Mouse (Mus musculus) yolk sac, embryonic 10.5 days (tissue): ENCODE results near the gene Gm17324.
A peak's percentile ranks its signal among the peaks of the same experiment; 100 is the strongest.
"Not testable (repeated sequence)": the region's sequence is repeated elsewhere in the genome, so short reads cannot be mapped to it uniquely, and the experiment has no call there.

Source experiments
- DNase-seq: peaks from one replicate; pipeline ENCODE4 v3.0.0-alpha.2; 2017; ENCODE audit warnings: low spot score

Gm17324 gene

GRCm38 (mm10) chr9:78447973-78448873, at the start of gene Gm17324, which contains the start of gene Mto1:
Gene Gm17324, minus strand, starts transcription at chr9:78448786.
Gene Mto1, plus strand, starts transcription at chr9:78448208.
- peak; percentile 91 for DNase-seq

GRCm38 (mm10) chr9:78493171-78493570, 44.6 kb upstream of the Gm17324 start:
- DNase-seq = no peak

- DNase-seq = peak; percentile 65
Measured at GRCm38 (mm10) chr9:78492254-78492653, 43.7 kb upstream of the Gm17324 start.

GRCm38 (mm10) chr9:78491169-78491568, 42.6 kb upstream of the Gm17324 start:
- no peak for DNase-seq

GRCm38 (mm10) chr9:78488890-78489420, 40.4 kb upstream of the Gm17324 start, which contains the start of gene Eef1a1:
Gene Eef1a1, minus strand, starts transcription at chr9:78489151.
- DNase-seq = peak; percentile 76

- DNase-seq = not testable (repeated sequence)
Measured at GRCm38 (mm10) chr9:78488021-78488420, 39.4 kb upstream of the Gm17324 start.

GRCm38 (mm10) chr9:78484660-78485059, 36.1 kb upstream of the Gm17324 start:
- no peak for DNase-seq

- no peak for DNase-seq
Measured at GRCm38 (mm10) chr9:78482386-78482785, 33.8 kb upstream of the Gm17324 start.

- peak; percentile 99 for DNase-seq
Measured at GRCm38 (mm10) chr9:78481423-78482331, 33.1 kb upstream of the Gm17324 start.

- peak; percentile 80 for DNase-seq
Measured at GRCm38 (mm10) chr9:78480706-78481358, 32.2 kb upstream of the Gm17324 start.

- not testable (repeated sequence) for DNase-seq
Measured at GRCm38 (mm10) chr9:78480227-78480626, 31.6 kb upstream of the Gm17324 start.

GRCm38 (mm10) chr9:78479308-78479707, 30.7 kb upstream of the Gm17324 start:
- not testable (repeated sequence) for DNase-seq

GRCm38 (mm10) chr9:78478009-78478605, 29.5 kb upstream of the Gm17324 start:
- DNase-seq = peak; percentile 19

- peak; percentile 72 for DNase-seq
Measured at GRCm38 (mm10) chr9:78477021-78477551, 28.5 kb upstream of the Gm17324 start.

- DNase-seq = peak; percentile 74
Measured at GRCm38 (mm10) chr9:78476531-78477020, 28.0 kb upstream of the Gm17324 start.

GRCm38 (mm10) chr9:78475873-78476272, 27.3 kb upstream of the Gm17324 start:
- DNase-seq = peak; percentile 41

- no peak for DNase-seq
Measured at GRCm38 (mm10) chr9:78475383-78475780, 26.8 kb upstream of the Gm17324 start.

- no peak for DNase-seq
Measured at GRCm38 (mm10) chr9:78474771-78475382, 26.3 kb upstream of the Gm17324 start.

GRCm38 (mm10) chr9:78474270-78474669, 25.7 kb upstream of the Gm17324 start:
- no peak for DNase-seq

- DNase-seq = no peak
Measured at GRCm38 (mm10) chr9:78473588-78473987, 25.0 kb upstream of the Gm17324 start.
